Mouse (Mus musculus) ovary, postnatal 14 days (tissue): ENCODE measurements around the gene Onecut1.

ENCODE experiments used
- DNase-seq: peaks from one replicate; pipeline ENCODE4 v3.0.0; 2022; ENCODE audit warnings: low spot score

The Onecut1 gene

GRCm38 (mm10) chr9:74860461-74860860 lies 1.3 kb upstream of the Onecut1 start:
- no peak for DNase-seq

- DNase-seq: no peak
Observed at GRCm38 (mm10) chr9:74862096-74862780, 517 bp downstream of the Onecut1 start.

- no peak for DNase-seq
Observed at GRCm38 (mm10) chr9:74862783-74863654, 1.3 kb downstream of the Onecut1 start.

- DNase-seq: no peak
Observed at GRCm38 (mm10) chr9:74863655-74864443, 2.1 kb downstream of the Onecut1 start.

- DNase-seq: no peak
Observed at GRCm38 (mm10) chr9:74864471-74864870, 2.8 kb downstream of the Onecut1 start.

- no peak for DNase-seq
Observed at GRCm38 (mm10) chr9:74866596-74867313, 5.0 kb downstream of the Onecut1 start.

- DNase-seq: peak; percentile 25
Observed at GRCm38 (mm10) chr9:74867641-74868205, 6.0 kb downstream of the Onecut1 start.

GRCm38 (mm10) chr9:74868336-74868950 lies 6.7 kb downstream of the Onecut1 start:
- peak; percentile 31 for DNase-seq

GRCm38 (mm10) chr9:74870960-74871688 lies 9.4 kb downstream of the Onecut1 start:
- DNase-seq: peak; percentile 54

- DNase-seq: no peak
Observed at GRCm38 (mm10) chr9:74876328-74876727, 14.6 kb downstream of the Onecut1 start.

- DNase-seq: no peak
Observed at GRCm38 (mm10) chr9:74877709-74878108, 16.0 kb downstream of the Onecut1 start.

- no peak for DNase-seq
Observed at GRCm38 (mm10) chr9:74887866-74888265, 26.1 kb downstream of the Onecut1 start.

GRCm38 (mm10) chr9:74896742-74897141 lies 35.0 kb downstream of the Onecut1 start:
- no peak for DNase-seq

- no peak for DNase-seq
Observed at GRCm38 (mm10) chr9:74897375-74897982, 35.8 kb downstream of the Onecut1 start.

- no peak for DNase-seq
Observed at GRCm38 (mm10) chr9:74900141-74900540, 38.4 kb downstream of the Onecut1 start.

GRCm38 (mm10) chr9:74904866-74905508 lies 43.3 kb downstream of the Onecut1 start:
- DNase-seq: peak; percentile 80

- no peak for DNase-seq
Observed at GRCm38 (mm10) chr9:74906951-74907350, 45.2 kb downstream of the Onecut1 start.

GRCm38 (mm10) chr9:74909245-74909644 lies 47.5 kb downstream of the Onecut1 start:
- DNase-seq: peak; percentile 36

GRCm38 (mm10) chr9:74910226-74910759 lies 48.6 kb downstream of the Onecut1 start:
- DNase-seq: no peak
